In genomic region chr4:120104599-120104998, GRCm38 (mm10) we compare ENCODE assay signal across 10 mouse cellular contexts. TPM values are rescaled to one million over a fixed set of nuclear protein-coding genes. Genes with fewer than 3 reads are reported as not detected.
DNase-seq lines count a peak whose midpoint lies in the region; ATAC-seq and TF ChIP-seq lines count a peak whose summit lies in the region.
"Had no signal": no experiment of that assay in that cellular context is flagged by ENCODE, and none has a peak within 500 bp of the region (broad histone marks: within the 10 kb centered on the region; RNA-seq: fewer than 3 reads in every experiment).

No protein-coding gene starts in this region.

- H3K36me3 ChIP-seq in midbrain, embryonic 11.5 days (ENCODE audit: control insufficient read depth, insufficient read depth, low read length) = no peaks in the 10 kb centered on the region
- H3K36me3 ChIP-seq in midbrain, embryonic 16.5 days (ENCODE audit: control insufficient read depth, insufficient read depth, low read length) = peaks cover 3% of the 10 kb centered on the region; the same call in 1 of the 2 replicates
- H3K36me3 ChIP-seq in lung, embryonic 14.5 days (ENCODE audit: insufficient read depth) = no peaks in the 10 kb centered on the region

- no peak overlapping the region for H3K4me2 ChIP-seq in midbrain, embryonic 11.5 days
- no peak overlapping the region for H3K4me2 ChIP-seq in midbrain, embryonic 16.5 days (ENCODE audit: low read length)
- H3K4me2 ChIP-seq in lung, embryonic 14.5 days = no peak overlapping the region

- no peak overlapping the region for H3K9ac ChIP-seq in midbrain, embryonic 11.5 days (ENCODE audit: low read length)
- H3K9ac ChIP-seq in midbrain, embryonic 16.5 days (ENCODE audit: low read depth, low read length) = no peak overlapping the region
- H3K9ac ChIP-seq in lung, embryonic 14.5 days = no peak overlapping the region

- 53% methylated on average over 5 of the region's 5 CpGs for WGBS in midbrain, embryonic 11.5 days
- 49% methylated on average over 5 of the region's 5 CpGs for WGBS in midbrain, embryonic 16.5 days
- 52% methylated on average over 5 of the region's 5 CpGs for WGBS in lung, embryonic 14.5 days

- TF ChIP-seq CTCF in lung, embryonic 14.5 days (IDR thresholded peaks at IDR 0.05; ENCODE audit: low read depth) = peak; percentile 83

- no peaks in the 10 kb centered on the region for H3K9me3 ChIP-seq in midbrain, embryonic 11.5 days (ENCODE audit: control insufficient read depth, low read length)
- no peaks in the 10 kb centered on the region for H3K9me3 ChIP-seq in midbrain, embryonic 16.5 days (replicated peaks; ENCODE audit: control insufficient read depth, low read length, poor library complexity, severe bottlenecking)
- H3K9me3 ChIP-seq in lung, embryonic 14.5 days (ENCODE audit: low read depth, low read length) = no peaks in the 10 kb centered on the region

- no peak for ATAC-seq in midbrain, embryonic 11.5 days (ENCODE audit: low FRiP score)
- ATAC-seq in midbrain, embryonic 16.5 days = no peak
- 0 out of 2 replicates have a peak, but pooled peaks have one; percentile 41 for ATAC-seq in lung, embryonic 14.5 days (ENCODE audit: insufficient read depth)
- ATAC-seq in erythroblast, adult 5-6 weeks (replicated peaks; ENCODE audit: low FRiP score, poor library complexity, severe bottlenecking) = no peak

- no peak overlapping the region for H3K4me3 ChIP-seq in midbrain, embryonic 11.5 days (ENCODE audit: low read depth, low read length)
- H3K4me3 ChIP-seq in midbrain, embryonic 16.5 days (ENCODE audit: low read depth, low read length) = no peak overlapping the region
- no peak overlapping the region for H3K4me3 ChIP-seq in lung, embryonic 14.5 days (ENCODE audit: low read depth, low read length)
- H3K4me3 ChIP-seq: erythroblast, embryonic 14.5 days had no signal

- DNase-seq in midbrain, embryonic 11.5 days (ENCODE audit: low spot score, missing footprints) = peak; percentile 92
- DNase-seq in adrenal gland, postnatal 14 days = peak; percentile 87
- DNase-seq in embryo, embryonic 9.5 days (ENCODE audit: extremely low spot score) = peak; percentile 24
- peak; percentile 49 for DNase-seq in kidney, adult 9 months
- DNase-seq in lung, embryonic 14.5 days = peak; percentile 79
- DNase-seq in right cerebral cortex, postnatal 25 days = peak; percentile 59

- H3K27me3 ChIP-seq in midbrain, embryonic 11.5 days (ENCODE audit: control insufficient read depth, insufficient read depth, low read length) = no peaks in the 10 kb centered on the region
- no peaks in the 10 kb centered on the region for H3K27me3 ChIP-seq in midbrain, embryonic 16.5 days (ENCODE audit: control insufficient read depth, insufficient read depth, low read depth, low read length)
- no peaks in the 10 kb centered on the region for H3K27me3 ChIP-seq in lung, embryonic 14.5 days (ENCODE audit: insufficient read depth, low read length)

- H3K4me1 ChIP-seq in midbrain, embryonic 11.5 days (ENCODE audit: control insufficient read depth, insufficient read depth, low read length) = no peaks in the 10 kb centered on the region
- H3K4me1 ChIP-seq in midbrain, embryonic 16.5 days (ENCODE audit: control insufficient read depth, insufficient read depth, low read length) = no peaks in the 10 kb centered on the region
- H3K4me1 ChIP-seq in lung, embryonic 14.5 days (ENCODE audit: insufficient read depth) = no peaks in the 10 kb centered on the region

- no peak overlapping the region for H3K27ac ChIP-seq in midbrain, embryonic 11.5 days (ENCODE audit: low read depth, low read length)
- H3K27ac ChIP-seq in midbrain, embryonic 16.5 days (ENCODE audit: low read length) = no peak overlapping the region
- no peak overlapping the region for H3K27ac ChIP-seq in lung, embryonic 14.5 days (ENCODE audit: low read depth)
- H3K27ac ChIP-seq: macrophage had no signal

RNA-seq across cellular contexts. Expression of gene AL607142.1, which starts 39.8 kb away (rescaled TPM):
- polyA plus RNA-seq in midbrain, embryonic 11.5 days (2014; fragmentation: Nextera tagmentation; extraction: Ambion mirVana) = not detected in 2 replicates
- polyA plus RNA-seq in midbrain, embryonic 16.5 days (2015; fragmentation: Nextera tagmentation; extraction: Ambion mirVana) = not detected in 2 replicates
- total RNA-seq in adrenal gland, postnatal 14 days (2021) = not detected in 2 replicates
- polyA plus RNA-seq in lung, embryonic 14.5 days (2014; fragmentation: Nextera tagmentation; extraction: Ambion mirVana) = not detected in 2 replicates
- total RNA-seq in erythroblast, adult 5-6 weeks (2015; ENCODE audit: low replicate concordance) = not detected in 2 replicates
- not detected in 2 replicates for total RNA-seq in erythroblast, adult 5-6 weeks (2017; ENCODE audit: low replicate concordance)
- polyA plus RNA-seq: erythroblast, embryonic 14.5 days; macrophage had no signal

RNA-seq across cellular contexts. Expression of gene Edn2, which starts 56.4 kb away (rescaled TPM):
- polyA plus RNA-seq in midbrain, embryonic 11.5 days (2014; fragmentation: Nextera tagmentation; extraction: Ambion mirVana) = not detected in 2 replicates
- polyA plus RNA-seq in midbrain, embryonic 16.5 days (2015; fragmentation: Nextera tagmentation; extraction: Ambion mirVana) = 0.19 TPM in 1 of 2 replicates, not detected in the other
- not detected in 2 replicates for total RNA-seq in adrenal gland, postnatal 14 days (2021)
- 0.34 and 0.78 TPM in 2 replicates for polyA plus RNA-seq in lung, embryonic 14.5 days (2014; fragmentation: Nextera tagmentation; extraction: Ambion mirVana)
- total RNA-seq in erythroblast, adult 5-6 weeks (2015; ENCODE audit: low replicate concordance) = not detected in 2 replicates
- total RNA-seq in erythroblast, adult 5-6 weeks (2017; ENCODE audit: low replicate concordance) = not detected in 2 replicates
- polyA plus RNA-seq: erythroblast, embryonic 14.5 days; macrophage had no signal

Comparison
In these comparisons a context has a peak if more than half of its experiments do, and no peak if none do; other contexts are left out.
1. DNase-seq: peak in every context shown above with its lines; median percentile 92 in midbrain, embryonic 11.5 days; 87 in adrenal gland, postnatal 14 days; 79 in lung, embryonic 14.5 days; 59 in right cerebral cortex, postnatal 25 days; 49 in kidney, adult 9 months; 24 in embryo, embryonic 9.5 days.